Mouse (Mus musculus) yolk sac, embryonic 10.5 days (tissue): Measurements from ENCODE around the gene Lman2.

Experiments
- DNase-seq: peaks from one replicate; pipeline ENCODE4 v3.0.0-alpha.2; 2017; ENCODE audit warnings: low spot score

Gene Lman2

GRCm38 (mm10) chr13:55362453-55363060 lies at the start of gene Lman2:
Gene Lman2, minus strand, starts transcription at chr13:55362783.
- DNase-seq, result peak; percentile 99

GRCm38 (mm10) chr13:55411826-55412225 lies 49.2 kb upstream of the Lman2 start:
- no peak for DNase-seq

DNA sequence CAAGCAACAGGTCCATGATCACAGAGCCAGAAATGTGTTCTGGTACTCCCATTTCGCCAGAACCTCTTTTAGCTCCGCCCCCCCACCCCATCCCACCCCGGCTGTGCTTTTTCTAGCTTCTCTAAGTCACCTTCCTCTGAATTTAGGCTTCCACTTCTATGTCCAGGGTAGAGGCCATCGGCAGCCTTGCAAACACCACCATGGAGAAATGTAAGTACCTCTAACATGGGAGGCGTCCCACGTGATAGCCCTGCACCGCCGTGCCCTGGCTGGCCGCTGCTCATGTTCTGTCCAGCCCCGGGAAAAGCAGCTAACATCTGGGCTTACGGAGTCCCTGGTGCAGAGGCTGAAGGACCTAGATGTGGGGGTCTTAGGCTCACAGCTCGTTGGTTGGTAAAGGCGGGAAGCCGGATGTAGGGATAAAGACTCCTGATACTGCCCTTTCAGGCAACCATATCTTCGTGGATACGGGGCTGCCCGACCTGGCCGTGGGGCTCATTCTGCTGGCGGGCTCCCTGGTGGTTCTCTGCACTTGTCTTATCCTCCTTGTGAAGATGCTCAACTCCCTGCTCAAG lies 46.0 kb upstream of the Lman2 start:
- DNase-seq, result no peak

GRCm38 (mm10) chr13:55407341-55407740 lies 44.8 kb upstream of the Lman2 start:
- no peak for DNase-seq

DNA sequence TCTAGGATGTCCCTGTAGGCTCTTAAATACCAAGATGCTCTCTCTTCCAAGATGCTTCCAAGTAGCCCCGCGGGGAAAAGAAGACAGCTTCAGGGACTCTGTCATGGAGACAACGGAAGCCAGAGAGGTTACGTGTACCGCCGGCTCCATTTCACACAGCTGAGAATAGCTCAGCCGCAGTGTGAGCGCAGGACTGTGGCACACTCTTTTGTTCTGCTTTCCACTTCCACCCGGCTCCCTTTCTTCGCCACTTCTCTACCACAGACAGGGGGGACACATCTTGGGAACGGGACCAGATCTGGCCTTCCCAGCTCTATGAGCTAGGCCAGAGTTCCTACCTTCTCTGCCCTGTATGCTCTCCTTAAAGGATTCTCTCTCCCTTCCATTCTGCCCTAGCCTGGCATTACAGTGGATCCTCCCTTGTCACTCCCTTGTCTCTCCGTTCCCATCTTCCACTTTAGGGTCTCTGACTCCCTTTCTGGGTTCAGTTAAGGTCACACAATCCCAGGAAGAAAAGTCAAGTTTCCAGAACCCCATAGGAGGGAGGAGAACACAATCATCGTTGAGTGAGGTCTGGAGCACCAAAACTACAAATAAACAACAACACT lies 43.3 kb upstream of the Lman2 start:
- no peak for DNase-seq

GRCm38 (mm10) chr13:55404853-55405782 lies 42.5 kb upstream of the Lman2 start:
- DNase-seq, result peak; percentile 57

GRCm38 (mm10) chr13:55403935-55404852 lies 41.6 kb upstream of the Lman2 start:
- no peak for DNase-seq

DNA sequence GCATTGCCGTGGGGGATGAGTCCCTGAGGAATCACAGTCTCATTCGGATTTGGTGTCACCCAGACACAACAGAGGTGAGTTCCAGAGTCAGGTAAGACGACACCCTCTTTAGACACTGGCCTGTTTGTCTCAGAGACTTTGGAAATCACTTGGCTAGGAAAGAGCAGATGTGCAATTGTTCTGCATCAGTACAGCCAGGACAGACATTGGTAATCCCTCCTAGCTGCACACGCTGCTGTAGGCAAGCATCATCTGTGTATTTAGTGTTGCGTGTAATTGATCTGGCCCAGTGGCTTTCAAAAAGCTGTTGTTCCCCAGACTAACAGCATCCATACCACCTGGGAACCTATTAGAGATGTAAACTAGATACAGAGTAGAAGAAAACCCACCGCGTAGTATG lies 40.7 kb upstream of the Lman2 start:
- DNase-seq, result no peak

DNA sequence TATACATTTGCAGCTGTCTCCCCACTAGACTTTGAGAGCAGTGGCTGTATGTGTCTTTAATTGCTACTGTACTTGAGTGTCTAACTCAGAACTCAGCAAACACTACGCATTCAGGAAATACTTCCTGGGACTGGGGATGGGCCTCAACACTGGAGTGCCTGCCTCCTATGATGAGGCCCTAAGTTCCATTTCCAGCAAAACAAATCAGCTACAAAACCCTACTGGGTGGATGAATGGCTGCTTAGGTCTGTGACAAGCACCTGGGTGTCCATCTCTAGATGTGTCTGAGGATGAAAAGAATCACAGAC lies 37.4 kb upstream of the Lman2 start:
- no peak for DNase-seq

- no peak for DNase-seq
Observed at GRCm38 (mm10) chr13:55399300-55400038, 36.9 kb upstream of the Lman2 start.

DNA sequence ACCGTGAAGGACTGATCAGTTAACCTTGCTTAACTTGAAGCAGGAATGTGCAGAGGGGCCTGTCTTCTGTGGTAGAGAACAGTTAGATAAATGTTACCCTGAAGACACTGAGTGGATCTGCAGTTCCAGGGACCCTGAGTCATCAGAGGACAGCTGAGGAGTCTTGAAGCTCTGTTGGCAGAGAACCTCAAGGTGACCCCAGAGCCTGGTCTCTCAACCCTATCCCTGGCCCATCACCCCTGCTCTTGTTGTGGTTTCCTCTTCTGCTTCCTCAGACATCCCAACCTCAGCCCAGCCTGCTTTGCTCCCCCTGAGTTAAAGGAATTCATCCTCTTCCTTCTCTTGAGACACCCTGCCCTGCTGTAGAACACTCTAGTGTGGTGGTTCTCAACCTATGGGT lies 35.5 kb upstream of the Lman2 start, which contains the start of gene Slc34a1:
Slc34a1 (plus strand) TSS at position 100 of the 400 bp plus-strand sequence.
- no peak for DNase-seq

DNA sequence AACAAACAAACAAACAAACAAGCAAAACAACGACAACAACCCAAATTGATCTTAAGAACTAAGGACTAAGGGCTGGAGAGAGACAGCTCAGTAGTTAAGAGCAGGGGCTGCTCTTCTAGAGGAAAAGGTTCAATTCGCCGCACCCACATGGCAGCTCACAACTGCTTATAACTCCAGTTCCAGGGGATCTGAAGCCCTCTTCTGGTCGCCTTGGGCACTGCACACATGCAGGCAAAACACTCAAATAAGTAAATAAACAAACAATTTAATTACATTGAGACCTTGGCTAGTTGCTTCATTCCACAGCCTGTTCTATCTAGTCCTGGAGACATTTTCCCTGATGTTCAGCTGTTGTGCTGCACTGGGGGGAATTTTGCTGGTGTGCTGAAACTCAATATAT lies 30.4 kb upstream of the Lman2 start:
- no peak for DNase-seq

DNA sequence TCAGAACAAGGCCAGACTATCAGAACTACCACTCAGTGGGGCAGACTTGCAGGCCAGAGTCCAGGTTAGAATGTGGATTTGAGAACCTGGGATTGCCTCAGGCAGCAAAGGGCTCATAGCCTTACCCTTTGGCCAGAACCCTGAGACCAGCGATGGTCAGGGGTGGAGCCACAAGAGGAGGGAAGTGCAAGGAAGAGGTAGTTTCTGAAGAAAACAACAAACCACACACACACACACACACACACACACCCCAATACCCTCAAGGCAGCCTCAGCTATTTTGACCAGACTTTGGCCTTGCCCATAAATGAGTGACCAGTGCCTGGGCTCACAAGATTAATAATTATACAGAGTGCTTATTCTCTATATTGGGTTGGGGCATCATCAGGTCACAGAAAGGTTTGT lies 29.0 kb upstream of the Lman2 start:
- peak; percentile 93 for DNase-seq

- peak; percentile 88 for DNase-seq
Observed at GRCm38 (mm10) chr13:55390644-55391043, 28.1 kb upstream of the Lman2 start.

GRCm38 (mm10) chr13:55381790-55382189 lies 19.2 kb upstream of the Lman2 start:
- DNase-seq, result no peak

DNA sequence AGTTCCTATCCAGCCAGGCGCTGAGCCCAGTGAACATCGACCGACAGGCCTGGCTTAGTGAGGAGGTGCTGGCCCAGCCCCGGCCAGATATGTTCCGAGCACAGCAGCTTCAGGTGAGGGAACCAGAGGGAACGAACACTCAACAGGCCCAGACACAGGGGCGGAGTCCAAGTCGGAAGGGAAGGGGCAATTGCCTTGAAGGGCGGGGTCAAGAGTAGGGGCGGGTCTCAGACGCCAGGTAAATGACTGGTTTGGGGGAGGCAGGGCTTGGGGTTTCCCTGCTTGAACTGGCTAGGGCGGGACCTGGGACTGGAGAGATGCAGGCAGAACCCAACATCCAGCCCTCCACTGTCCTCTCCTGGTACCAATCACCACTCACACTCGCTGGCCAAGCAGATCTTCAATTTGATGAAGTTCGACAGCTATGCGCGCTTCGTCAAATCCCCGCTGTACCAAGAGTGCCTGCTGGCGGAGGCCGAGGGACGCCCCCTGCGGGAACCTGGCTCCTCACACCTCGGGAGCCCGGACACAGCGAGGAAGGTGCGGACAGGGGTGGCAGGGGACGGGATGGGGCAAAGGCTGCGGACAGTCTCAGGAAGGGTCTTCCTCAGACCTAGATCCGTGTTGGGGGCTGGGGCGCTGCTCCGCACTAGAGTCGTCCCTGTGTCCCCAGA lies 16.5 kb upstream of the Lman2 start:
- no peak for DNase-seq

- DNase-seq, result no peak
Observed at GRCm38 (mm10) chr13:55375877-55376276, 13.3 kb upstream of the Lman2 start.

DNA sequence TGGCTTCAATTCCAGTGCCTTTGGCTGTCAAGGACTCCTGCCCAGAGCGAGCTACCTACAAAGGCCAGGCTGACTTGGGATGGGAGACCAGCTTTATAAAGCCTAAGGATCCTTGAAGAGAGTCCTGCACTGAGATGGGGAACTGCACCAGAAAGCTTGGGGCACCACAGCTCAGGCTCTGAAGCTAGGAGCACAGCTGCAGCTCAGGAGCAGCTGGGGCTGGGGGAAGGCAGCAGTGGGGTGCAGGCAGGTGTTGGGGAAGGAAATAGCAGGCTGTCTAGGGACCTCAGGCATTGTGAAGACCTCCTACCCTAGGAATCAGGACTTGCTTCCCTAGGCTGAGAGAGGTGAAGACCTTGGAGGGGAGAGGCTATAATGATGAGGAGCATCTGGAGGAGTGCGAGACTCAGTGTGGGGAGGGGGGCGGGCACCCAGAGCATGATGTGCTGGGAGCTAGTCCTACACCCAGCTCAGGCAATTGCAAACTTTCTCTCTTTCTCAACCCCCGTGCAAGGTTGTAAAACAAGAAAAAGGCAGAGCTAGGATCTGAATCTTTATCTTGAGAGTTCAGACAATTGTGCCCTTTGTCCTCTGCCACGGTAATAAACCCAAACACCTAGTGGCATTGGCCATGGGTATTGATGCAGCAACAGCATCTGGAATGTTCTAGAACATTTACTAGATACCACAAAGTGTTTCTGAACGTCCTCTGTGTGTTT lies 11.8 kb upstream of the Lman2 start:
- no peak for DNase-seq

GRCm38 (mm10) chr13:55371740-55372139 lies 9.2 kb upstream of the Lman2 start:
- no peak for DNase-seq
